ENCODE assay signal across 9 mouse cellular contexts in the genomic region with DNA sequence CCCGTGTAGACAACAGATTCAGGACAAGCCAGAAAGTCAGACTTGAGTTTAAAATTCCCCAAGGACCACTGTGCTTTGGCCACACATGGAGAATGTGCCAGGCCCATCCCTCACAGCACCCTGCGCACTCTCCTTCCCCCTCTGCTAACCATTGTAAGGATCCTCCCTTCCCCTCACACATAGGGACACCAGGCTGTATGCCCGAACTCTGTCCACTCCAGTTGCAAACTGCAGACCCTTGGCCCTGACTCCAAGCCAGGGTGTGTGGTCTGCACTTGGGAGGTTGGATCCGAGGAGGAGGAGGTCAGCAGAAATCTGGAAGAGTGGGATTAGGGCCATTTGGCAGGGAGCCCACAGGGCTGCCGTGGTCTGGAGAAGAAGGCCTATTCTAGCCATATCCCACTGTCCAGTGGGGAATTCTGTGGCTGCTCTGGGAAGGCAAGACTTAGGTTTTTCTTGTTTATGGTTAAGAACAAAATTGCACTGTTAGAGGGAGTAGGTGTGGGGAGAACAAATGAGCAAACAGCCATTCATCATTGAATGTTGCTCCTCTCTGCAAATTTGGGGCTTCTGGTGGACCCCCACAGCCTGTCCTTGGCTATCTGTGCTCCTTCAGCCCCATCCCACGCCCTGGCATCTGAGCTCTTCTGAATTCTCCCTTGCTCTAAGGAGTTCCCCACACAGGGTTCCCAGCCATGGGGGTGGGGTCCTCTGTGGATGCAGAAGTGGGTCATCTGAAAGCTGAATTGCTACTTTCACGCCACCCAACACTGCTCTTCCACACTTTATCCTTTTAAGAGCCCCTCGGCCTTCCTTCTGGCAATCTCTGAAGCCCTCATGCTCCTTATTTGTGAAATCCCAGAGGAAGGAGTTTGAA.
DNase-seq lines count a peak whose midpoint lies in the region.
"Had no signal": no experiment of that assay in that cellular context is flagged by ENCODE, and none has a peak within 500 bp of the region (broad histone marks: within the 10 kb centered on the region; RNA-seq: fewer than 3 reads in every experiment).

No protein-coding gene starts in this region.

- DNase-seq in heart, adult 18-20 months = peak; percentile 8
- no peak for DNase-seq in heart, adult 8-10 months (ENCODE audit: low spot score)
- DNase-seq in left cerebral cortex, postnatal 4 days = peak; percentile 45
- no peak for DNase-seq in left cerebral cortex, postnatal 25 days (ENCODE audit: low spot score in 2 of 2)
- DNase-seq in lung, postnatal 4 days = peak; percentile 20 to 68
- peak; percentile 5 for DNase-seq in skeletal muscle tissue, adult 2 months (ENCODE audit: low read depth, low spot score)
- no peak for DNase-seq in spleen, postnatal 14 days (ENCODE audit: low spot score in 2 of 2)
- DNase-seq: cerebellum, adult 11-12 months; thymus, postnatal 25 days had no signal

- intact Hi-C loops in left cerebral cortex, postnatal 4 days (cut with DNase I) = no loop called here
- intact Hi-C loops in left cerebral cortex, postnatal 25 days (cut with DNase I) = no loop called here

Comparison
In these comparisons a context has a peak if more than half of its experiments do, and no peak if none do; other contexts are left out.
1. DNase-seq: peak in heart, adult 18-20 months (2 of 2), left cerebral cortex, postnatal 4 days (single experiment), lung, postnatal 4 days (2 of 2) and skeletal muscle tissue, adult 2 months (single experiment); none in heart, adult 8-10 months (single experiment), left cerebral cortex, postnatal 25 days (0 of 2) and spleen, postnatal 14 days (0 of 2).